ENCODE assay signal across 11 mouse cellular contexts in the genomic region with DNA sequence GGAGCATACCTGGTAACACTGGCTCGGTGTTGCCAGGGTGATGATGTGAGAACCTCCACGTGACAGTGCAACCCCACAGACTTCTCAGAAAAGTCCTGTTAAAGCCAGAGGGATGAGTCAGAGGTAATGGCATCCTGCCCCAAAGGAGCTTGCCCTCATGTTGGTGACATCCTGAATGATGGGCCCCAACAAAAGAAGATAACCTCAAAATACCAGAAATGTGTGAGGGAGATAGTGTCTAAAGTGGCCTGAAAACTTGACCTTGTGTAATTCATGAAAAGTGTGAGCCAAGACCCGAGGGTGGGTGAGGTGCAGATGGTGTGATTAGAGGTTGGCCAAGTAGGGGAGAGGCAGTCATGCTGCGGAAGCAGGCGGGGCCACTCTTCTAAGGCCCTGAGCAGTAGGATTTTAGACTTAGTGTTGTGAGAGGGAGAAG. TPM values are rescaled to one million over a fixed set of nuclear protein-coding genes. Genes with fewer than 3 reads are reported as not detected.
DNase-seq lines count a peak whose midpoint lies in the region; ATAC-seq lines count a peak whose summit lies in the region.
"Had no signal": no experiment of that assay in that cellular context is flagged by ENCODE, and none has a peak within 500 bp of the region (broad histone marks: within the 10 kb centered on the region; RNA-seq: fewer than 3 reads in every experiment).

No protein-coding gene starts in this region.

- no peak overlapping the region for H3K9ac ChIP-seq in lung, embryonic 15.5 days
- H3K9ac ChIP-seq in kidney, embryonic 15.5 days: no peak overlapping the region

- 53% methylated on average over 5 of the region's 5 CpGs for WGBS in lung, embryonic 15.5 days
- WGBS in kidney, embryonic 15.5 days: 74% methylated on average over 5 of the region's 5 CpGs

- H3K4me3 ChIP-seq in lung, embryonic 15.5 days: no peak overlapping the region
- H3K4me3 ChIP-seq in kidney, embryonic 15.5 days (replicated peaks): no peak overlapping the region
- H3K4me3 ChIP-seq: embryonic facial prominence, embryonic 10.5 days; heart, adult 2 months had no signal

- H3K4me1 ChIP-seq in lung, embryonic 15.5 days: 0 out of 2 replicates have a peak, but pooled peaks cover 9% of the 10 kb centered on the region
- H3K4me1 ChIP-seq in kidney, embryonic 15.5 days: no peaks in the 10 kb centered on the region

- ATAC-seq in lung, embryonic 15.5 days (ENCODE audit: borderline replicate concordance, extremely low read depth, low FRiP score, low TSS enrichment): 0 out of 2 replicates have a peak, but pooled peaks have one; percentile 4
- no peak for ATAC-seq in kidney, embryonic 15.5 days (replicated peaks; ENCODE audit: low FRiP score)
- ATAC-seq: activated CD4-positive, CD25-positive, alpha-beta regulatory T cell, adult 4 months had no signal

- no peaks in the 10 kb centered on the region for H3K9me3 ChIP-seq in lung, embryonic 15.5 days
- no peaks in the 10 kb centered on the region for H3K9me3 ChIP-seq in kidney, embryonic 15.5 days (replicated peaks)
- H3K9me3 ChIP-seq: embryonic facial prominence, embryonic 10.5 days had no signal

- no peak overlapping the region for H3K4me2 ChIP-seq in lung, embryonic 15.5 days
- H3K4me2 ChIP-seq in kidney, embryonic 15.5 days: no peak overlapping the region

- H3K27ac ChIP-seq in lung, embryonic 15.5 days: no peak overlapping the region
- H3K27ac ChIP-seq in kidney, embryonic 15.5 days: no peak overlapping the region
- H3K27ac ChIP-seq: embryonic facial prominence, embryonic 10.5 days; heart, adult 2 months had no signal

- H3K36me3 ChIP-seq in lung, embryonic 15.5 days: no peaks in the 10 kb centered on the region
- H3K36me3 ChIP-seq in kidney, embryonic 15.5 days: 0 out of 2 replicates have a peak, but pooled peaks cover 5% of the 10 kb centered on the region

- no peaks in the 10 kb centered on the region for H3K27me3 ChIP-seq in lung, embryonic 15.5 days
- H3K27me3 ChIP-seq in kidney, embryonic 15.5 days: no peaks in the 10 kb centered on the region

- peak; percentile 46 for DNase-seq in 3134 (ENCODE audit: extremely low read depth, insufficient read length, low spot score)
- DNase-seq in 416B (ENCODE audit: low read depth): peak; percentile 96
- peak; percentile 54 for DNase-seq in fat pad, adult 2 months (ENCODE audit: extremely low read depth, low read depth, low spot score)
- no peak for DNase-seq in cerebellum, postnatal 36 days
- no peak for DNase-seq in thymus, postnatal 4 days

RNA-seq across cellular contexts. Expression of a gene that starts 6.8 kb away (rescaled TPM):
- not detected in 2 replicates for polyA plus RNA-seq in lung, embryonic 15.5 days (2015; fragmentation: Nextera tagmentation; extraction: Ambion mirVana)
- not detected in 2 replicates for polyA plus RNA-seq in kidney, embryonic 15.5 days (2015; fragmentation: Nextera tagmentation; extraction: Ambion mirVana)
- polyA plus RNA-seq: activated CD4-positive, CD25-positive, alpha-beta regulatory T cell, adult 4 months; heart, adult 2 months; spleen, adult 2 months had no signal

RNA-seq across cellular contexts. Expression of a gene that starts 16.2 kb away (rescaled TPM):
- not detected in 2 replicates for polyA plus RNA-seq in lung, embryonic 15.5 days (2015; fragmentation: Nextera tagmentation; extraction: Ambion mirVana)
- polyA plus RNA-seq in kidney, embryonic 15.5 days (2015; fragmentation: Nextera tagmentation; extraction: Ambion mirVana): not detected in 2 replicates
- polyA plus RNA-seq: embryonic facial prominence, embryonic 10.5 days; heart, adult 2 months; spleen, adult 2 months had no signal

RNA-seq across cellular contexts. Expression of a gene that starts 24.9 kb away (rescaled TPM):
- polyA plus RNA-seq in lung, embryonic 15.5 days (2015; fragmentation: Nextera tagmentation; extraction: Ambion mirVana): 2.1 and 2.3 TPM in 2 replicates
- 2.7 and 3.3 TPM in 2 replicates for polyA plus RNA-seq in kidney, embryonic 15.5 days (2015; fragmentation: Nextera tagmentation; extraction: Ambion mirVana)
- polyA plus RNA-seq: spleen, adult 2 months had no signal

RNA-seq across cellular contexts. Expression of a gene that starts 25.1 kb away (rescaled TPM):
- 4.2 and 4.9 TPM in 2 replicates for polyA plus RNA-seq in lung, embryonic 15.5 days (2015; fragmentation: Nextera tagmentation; extraction: Ambion mirVana)
- 2.7 and 3.6 TPM in 2 replicates for polyA plus RNA-seq in kidney, embryonic 15.5 days (2015; fragmentation: Nextera tagmentation; extraction: Ambion mirVana)

RNA-seq across cellular contexts. Expression of a gene that starts 33.2 kb away (rescaled TPM):
- 1.1 and 1.3 TPM in 2 replicates for polyA plus RNA-seq in lung, embryonic 15.5 days (2015; fragmentation: Nextera tagmentation; extraction: Ambion mirVana)
- 0.77 and 1.0 TPM in 2 replicates for polyA plus RNA-seq in kidney, embryonic 15.5 days (2015; fragmentation: Nextera tagmentation; extraction: Ambion mirVana)
- polyA plus RNA-seq: activated CD4-positive, CD25-positive, alpha-beta regulatory T cell, adult 4 months; embryonic facial prominence, embryonic 10.5 days had no signal

Comparison
In these comparisons a context has a peak if more than half of its experiments do, and no peak if none do; other contexts are left out.
1. DNase-seq: peak in 3134 (single experiment), 416B (single experiment) and fat pad, adult 2 months (single experiment); none in cerebellum, postnatal 36 days (0 of 2) and thymus, postnatal 4 days (single experiment).